Mouse (Mus musculus): Measurements from ENCODE around the gene Ebf3. TPM values are rescaled to one million over a fixed set of nuclear protein-coding genes. Genes with fewer than 3 reads are reported as not detected.

The Ebf3 gene
- polyA plus RNA-seq, 1 experiment = 9.4 TPM

- Histone ChIP-seq H3K4me1 (ENCODE audit: control insufficient read depth, insufficient read depth, low read length) (no peaks in the 10 kb centered on the region), H3K27ac (ENCODE audit: insufficient read depth, low read length) (no peak overlapping the region), H3K4me3 (replicated peaks; ENCODE audit: insufficient read depth, low read depth, low read length) (no peak overlapping the region), H3K27me3 (ENCODE audit: control insufficient read depth, insufficient read depth, low read length) (no peaks in the 10 kb centered on the region; the same call in 1 of the 2 replicates)
- WGBS = 94% methylated on average over 21 of the region's 21 CpGs
- TF ChIP-seq POLR2A (IDR thresholded peaks at IDR 0.05; ENCODE audit: borderline replicate concordance, insufficient read depth, low read length) (no peak), CTCF (IDR thresholded peaks at IDR 0.05; ENCODE audit: borderline replicate concordance, insufficient read depth, low read depth, low read length) (no peak)
- DNase-seq = no peak
Measured at GRCm38 (mm10) chr7:137206770-137207285, 107.4 kb downstream of the Ebf3 start.

DNA sequence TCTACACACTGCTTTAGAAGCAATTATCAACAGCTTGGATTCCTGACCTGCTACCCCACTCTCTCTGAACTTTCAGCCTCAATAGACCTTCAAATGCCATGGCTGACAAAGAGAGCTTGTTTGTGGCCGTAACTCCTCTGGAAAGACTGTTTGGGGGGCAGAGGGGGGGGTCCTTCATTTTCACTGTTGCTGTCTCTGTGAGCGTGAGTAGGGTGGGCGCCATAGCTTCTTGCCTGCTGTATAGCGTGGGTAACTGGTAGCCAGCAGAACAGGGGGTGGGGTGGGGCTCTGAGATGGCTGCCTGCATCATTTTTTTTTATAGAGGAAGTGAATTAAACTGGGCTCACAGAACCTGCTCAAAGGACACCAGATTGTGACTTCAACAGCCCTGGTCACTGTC, 114.7 kb downstream of the Ebf3 start:
- Histone ChIP-seq H3K4me1 (ENCODE audit: control insufficient read depth, insufficient read depth, low read length) (no peaks in the 10 kb centered on the region), H3K27ac (ENCODE audit: insufficient read depth, low read length) (no peak overlapping the region), H3K4me3 (replicated peaks; ENCODE audit: insufficient read depth, low read depth, low read length) (no peak overlapping the region), H3K27me3 (ENCODE audit: control insufficient read depth, insufficient read depth, low read length) (no peaks in the 10 kb centered on the region)
- no peak for DNase-seq
- TF ChIP-seq CTCF (IDR thresholded peaks at IDR 0.05; ENCODE audit: borderline replicate concordance, insufficient read depth, low read depth, low read length) (no peak), POLR2A (IDR thresholded peaks at IDR 0.05; ENCODE audit: borderline replicate concordance, insufficient read depth, low read length) (no peak)
- WGBS = 94% methylated on average over 4 of the region's 4 CpGs

DNA sequence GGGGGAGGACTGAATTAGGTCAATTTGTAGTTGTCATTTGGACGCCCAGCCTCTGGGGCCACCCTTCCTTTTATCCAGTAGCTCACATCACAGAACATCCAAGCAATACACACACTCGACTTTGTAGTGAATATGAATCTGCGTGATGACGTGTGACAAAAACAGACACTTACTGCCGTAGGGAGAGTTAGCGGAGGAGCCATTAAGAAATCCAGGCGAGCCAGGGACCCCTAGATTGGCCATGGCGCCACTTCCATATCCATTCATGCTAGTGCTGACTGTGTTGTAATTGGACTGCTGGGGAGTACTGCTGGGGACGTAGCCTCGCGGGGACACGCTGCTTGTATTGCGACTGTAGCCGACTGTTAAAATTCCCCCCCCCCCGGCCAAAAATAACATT, 115.3 kb downstream of the Ebf3 start:
- Histone ChIP-seq H3K4me3 (replicated peaks; ENCODE audit: insufficient read depth, low read depth, low read length) (no peak overlapping the region), H3K27ac (ENCODE audit: insufficient read depth, low read length) (no peak overlapping the region), H3K4me1 (ENCODE audit: control insufficient read depth, insufficient read depth, low read length) (no peaks in the 10 kb centered on the region), H3K27me3 (ENCODE audit: control insufficient read depth, insufficient read depth, low read length) (no peaks in the 10 kb centered on the region)
- TF ChIP-seq CTCF (IDR thresholded peaks at IDR 0.05; ENCODE audit: borderline replicate concordance, insufficient read depth, low read depth, low read length) (no peak), POLR2A (IDR thresholded peaks at IDR 0.05; ENCODE audit: borderline replicate concordance, insufficient read depth, low read length) (no peak)
- DNase-seq = no peak
- WGBS = 95% methylated on average over 15 of the region's 15 CpGs

DNA sequence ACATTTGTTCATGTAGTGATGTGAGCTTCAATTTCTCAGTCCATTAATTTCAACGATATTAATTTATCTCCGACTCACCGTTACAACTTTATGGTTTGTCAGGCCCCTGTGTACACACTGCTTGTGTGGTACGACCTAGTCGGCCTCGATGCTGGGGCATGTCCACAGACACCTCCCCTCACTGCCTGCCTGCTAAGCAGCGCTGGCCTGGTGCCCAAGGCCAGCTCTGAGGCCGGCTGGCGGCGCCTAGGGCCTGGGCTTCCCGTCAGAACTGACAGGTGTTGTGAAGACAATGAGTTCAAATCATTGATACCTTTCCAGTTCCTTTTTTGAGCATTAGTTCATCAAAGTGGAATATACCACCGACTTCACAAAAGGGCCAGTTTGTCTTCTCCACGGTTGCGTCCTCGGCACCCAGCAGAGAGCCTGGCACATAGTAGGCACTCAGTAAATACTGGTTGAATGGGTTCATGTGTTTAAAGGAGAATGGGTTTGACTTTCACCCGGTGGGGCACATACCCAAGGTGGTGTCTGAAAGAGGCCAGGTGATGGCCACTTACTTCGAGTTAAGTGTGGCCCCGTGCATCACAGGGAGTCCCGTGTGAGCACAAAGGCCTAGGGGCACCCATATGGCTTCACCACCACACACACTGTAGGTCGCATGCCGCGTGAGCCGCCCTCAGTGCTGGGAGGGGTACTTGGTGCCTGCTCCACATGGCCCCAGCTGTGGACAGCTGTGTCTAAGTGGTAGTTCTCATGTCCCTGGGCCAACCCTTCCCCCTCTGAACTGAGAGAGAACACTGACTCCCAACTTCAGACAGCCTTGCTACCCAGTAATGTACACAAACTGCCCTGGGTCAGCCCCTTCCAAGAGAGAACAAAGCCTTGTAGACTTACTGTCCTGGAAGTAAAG, 116.9 kb downstream of the Ebf3 start:
- Histone ChIP-seq H3K27me3 (ENCODE audit: control insufficient read depth, insufficient read depth, low read length) (no peaks in the 10 kb centered on the region), H3K27ac (ENCODE audit: insufficient read depth, low read length) (no peak overlapping the region), H3K4me1 (ENCODE audit: control insufficient read depth, insufficient read depth, low read length) (no peaks in the 10 kb centered on the region), H3K4me3 (replicated peaks; ENCODE audit: insufficient read depth, low read depth, low read length) (no peak overlapping the region)
- WGBS = 35% methylated on average over 23 of the region's 23 CpGs
- no peak for DNase-seq
- TF ChIP-seq POLR2A (IDR thresholded peaks at IDR 0.05; ENCODE audit: borderline replicate concordance, insufficient read depth, low read length) (no peak), CTCF (IDR thresholded peaks at IDR 0.05; ENCODE audit: borderline replicate concordance, insufficient read depth, low read depth, low read length) (no peak)

GRCm38 (mm10) chr7:137196536-137196935, 117.7 kb downstream of the Ebf3 start:
- H3K4me3 ChIP-seq (replicated peaks; ENCODE audit: insufficient read depth, low read depth, low read length) = no peak overlapping the region
- no peaks in the 10 kb centered on the region for H3K27me3 ChIP-seq (ENCODE audit: control insufficient read depth, insufficient read depth, low read length)
- no peak for TF ChIP-seq CTCF (IDR thresholded peaks at IDR 0.05; ENCODE audit: borderline replicate concordance, insufficient read depth, low read depth, low read length)
- TF ChIP-seq POLR2A (IDR thresholded peaks at IDR 0.05; ENCODE audit: borderline replicate concordance, insufficient read depth, low read length) = no peak
- H3K4me1 ChIP-seq (ENCODE audit: control insufficient read depth, insufficient read depth, low read length) = no peaks in the 10 kb centered on the region
- no peak for DNase-seq
- WGBS = 70% methylated on average over 6 of the region's 6 CpGs
- no peak overlapping the region for H3K27ac ChIP-seq (ENCODE audit: insufficient read depth, low read length)

DNA sequence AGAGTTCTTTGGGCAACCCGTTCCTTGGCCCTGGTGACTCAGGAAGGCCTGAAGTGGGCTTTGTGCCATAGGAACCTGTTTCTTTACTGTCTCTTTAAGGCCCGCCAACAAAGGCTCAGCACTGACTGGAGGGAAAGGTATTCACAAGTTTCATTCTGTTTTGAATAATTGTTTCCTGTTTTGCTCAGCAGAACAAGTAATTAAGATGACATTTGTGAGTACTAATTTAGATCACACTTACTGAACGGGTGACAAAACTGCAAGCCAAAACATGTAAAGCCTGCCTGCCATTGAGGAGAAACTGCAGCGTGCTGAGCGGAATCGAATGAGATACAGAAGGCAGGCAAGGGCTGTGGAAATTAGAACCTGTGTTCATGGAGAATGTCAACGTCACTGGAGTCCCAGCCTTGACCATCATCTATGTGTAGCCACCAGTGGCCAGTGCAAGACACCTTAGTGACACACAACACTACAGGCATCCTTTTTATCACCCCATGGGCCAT, 121.4 kb downstream of the Ebf3 start:
- WGBS = 88% methylated on average over 7 of the region's 7 CpGs
- DNase-seq = no peak
- H3K4me1 ChIP-seq (ENCODE audit: control insufficient read depth, insufficient read depth, low read length) = no peaks in the 10 kb centered on the region
- H3K27me3 ChIP-seq (ENCODE audit: control insufficient read depth, insufficient read depth, low read length) = no peaks in the 10 kb centered on the region; the same call in 1 of the 2 replicates
- H3K27ac ChIP-seq (ENCODE audit: insufficient read depth, low read length) = no peak overlapping the region
- H3K4me3 ChIP-seq (replicated peaks; ENCODE audit: insufficient read depth, low read depth, low read length) = no peak overlapping the region
- no peak for TF ChIP-seq POLR2A (IDR thresholded peaks at IDR 0.05; ENCODE audit: borderline replicate concordance, insufficient read depth, low read length)
- TF ChIP-seq CTCF (IDR thresholded peaks at IDR 0.05; ENCODE audit: borderline replicate concordance, insufficient read depth, low read depth, low read length) = no peak

DNA sequence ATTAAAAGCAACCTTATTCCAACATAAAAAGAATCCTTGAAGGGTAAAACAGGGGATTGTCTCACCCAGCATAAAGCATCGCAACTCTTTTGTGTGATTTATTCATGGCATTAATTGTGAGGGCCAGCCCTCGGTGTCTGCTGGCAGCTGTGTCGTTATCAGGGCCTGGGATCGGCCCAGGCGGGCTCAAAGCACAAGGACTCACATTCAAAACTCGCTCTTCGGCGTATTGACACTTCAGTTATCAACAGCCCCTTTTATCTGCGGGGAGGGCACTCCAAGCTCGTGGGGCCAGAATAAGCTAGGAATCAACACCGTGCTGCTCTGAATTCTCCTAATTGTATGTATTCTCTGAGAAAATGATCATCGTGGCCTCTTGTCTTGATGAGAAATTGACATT, 122.4 kb downstream of the Ebf3 start:
- no peaks in the 10 kb centered on the region for H3K4me1 ChIP-seq (ENCODE audit: control insufficient read depth, insufficient read depth, low read length)
- no peaks in the 10 kb centered on the region; the same call in 1 of the 2 replicates for H3K27me3 ChIP-seq (ENCODE audit: control insufficient read depth, insufficient read depth, low read length)
- 79% methylated on average over 12 of the region's 12 CpGs for WGBS
- TF ChIP-seq CTCF (IDR thresholded peaks at IDR 0.05; ENCODE audit: borderline replicate concordance, insufficient read depth, low read depth, low read length) (no peak), POLR2A (IDR thresholded peaks at IDR 0.05; ENCODE audit: borderline replicate concordance, insufficient read depth, low read length) (no peak)
- H3K27ac ChIP-seq (ENCODE audit: insufficient read depth, low read length) = no peak overlapping the region
- DNase-seq = no peak
- H3K4me3 ChIP-seq (replicated peaks; ENCODE audit: insufficient read depth, low read depth, low read length) = no peak overlapping the region

Measured in cerebellum, adult 2 months (tissue).